Mouse (Mus musculus): ENCODE measurements at regions not wholly inside any gene's neighbourhood (a gene's known extent, or its start where the extent isn't known, plus 50 kb on each side); places are given as distances from the start of the nearest gene placed in this dataset.

- TF ChIP-seq CTCF (IDR thresholded peaks at IDR 0.05; ENCODE audit: low read depth) (no peak), EP300 (IDR thresholded peaks at IDR 0.05; ENCODE audit: low read depth) (no peak)
Measured at GRCm38 (mm10) chr15:25019352-25019941, 394.1 kb downstream of the Basp1 start.

All from heart, postnatal 0 days (tissue).